Mouse (Mus musculus) CD4-positive, CD25-positive, alpha-beta regulatory T cell, adult 2 months (primary cell): ENCODE data around the gene Gm19426.
A peak's percentile ranks its signal among the peaks of the same experiment; 100 is the strongest.

Source experiments
- DNase-seq: peaks from one replicate; pipeline ENCODE4 v3.0.0-alpha.2; 2012; ENCODE audit warnings: low read depth, low spot score

Gm19426 gene

GRCm38 (mm10) chr2:84743561-84743960 is at the start of gene Gm19426:
TSS of gene Gm19426 (minus strand) at chr2:84743655.
- peak; percentile 23 for DNase-seq

DNA sequence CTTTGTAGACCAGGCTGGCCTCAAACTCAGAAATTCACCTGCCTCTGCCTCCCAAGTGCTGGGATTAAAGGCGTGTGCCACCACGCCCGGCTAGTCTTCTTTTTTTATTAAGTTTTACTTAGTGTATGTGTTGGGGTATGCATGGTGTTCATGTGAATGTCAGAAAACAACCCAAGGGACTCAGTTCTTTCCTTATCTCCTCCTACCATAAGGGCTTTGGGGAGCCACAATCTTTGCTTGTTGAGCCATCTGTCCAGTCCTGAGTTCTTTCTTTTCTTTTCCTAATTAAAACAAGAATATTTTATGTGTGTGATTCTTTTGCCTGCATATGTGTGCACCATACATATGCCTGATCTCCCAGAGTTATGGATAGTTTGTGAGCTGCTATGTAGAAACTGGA is 49.7 kb upstream of the Gm19426 start:
- no peak for DNase-seq

DNA sequence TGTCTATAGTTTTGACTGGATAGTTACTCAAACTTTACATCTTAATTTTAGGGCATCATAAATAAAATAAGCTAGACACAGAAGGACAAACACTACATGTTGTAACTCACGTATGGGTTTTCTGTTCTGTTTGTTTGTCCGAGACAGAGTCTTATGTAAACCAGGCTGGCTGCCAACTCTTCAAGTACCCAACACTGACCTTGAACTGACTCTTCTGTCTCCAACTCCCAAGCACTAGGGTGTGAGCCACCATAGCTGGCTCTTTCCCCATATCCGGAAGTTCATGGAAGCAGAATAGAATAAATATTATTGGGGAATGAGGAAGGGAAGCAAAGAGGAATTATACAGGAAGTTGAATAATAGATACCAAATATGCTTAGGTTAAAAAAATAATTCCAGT is 49.1 kb upstream of the Gm19426 start:
- no peak for DNase-seq

- DNase-seq: no peak
Measured at GRCm38 (mm10) chr2:84790418-84790817, 47.0 kb upstream of the Gm19426 start.

DNA sequence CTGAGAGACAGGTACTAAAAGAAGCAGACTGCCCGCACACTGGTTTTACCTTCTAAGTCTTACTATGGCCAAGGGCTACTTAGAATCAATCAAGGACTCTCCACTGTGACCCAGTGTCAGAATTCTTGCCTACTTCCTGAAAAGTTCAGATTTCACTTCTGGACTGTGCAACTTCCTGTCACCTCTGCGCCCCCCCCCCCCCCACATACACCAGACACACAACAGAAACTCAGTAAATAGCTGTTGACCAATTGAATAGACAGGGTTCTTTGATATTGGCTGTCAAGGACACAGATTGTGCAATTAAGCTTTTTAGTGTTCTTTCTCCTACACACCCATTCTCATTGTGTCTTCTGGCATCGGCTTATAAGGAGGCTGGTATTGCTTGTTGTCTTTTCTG is 44.9 kb upstream of the Gm19426 start:
- no peak for DNase-seq

GRCm38 (mm10) chr2:84783840-84784566 is 40.5 kb upstream of the Gm19426 start:
- DNase-seq: no peak

GRCm38 (mm10) chr2:84783315-84783714 is 39.9 kb upstream of the Gm19426 start:
- DNase-seq: no peak

DNA sequence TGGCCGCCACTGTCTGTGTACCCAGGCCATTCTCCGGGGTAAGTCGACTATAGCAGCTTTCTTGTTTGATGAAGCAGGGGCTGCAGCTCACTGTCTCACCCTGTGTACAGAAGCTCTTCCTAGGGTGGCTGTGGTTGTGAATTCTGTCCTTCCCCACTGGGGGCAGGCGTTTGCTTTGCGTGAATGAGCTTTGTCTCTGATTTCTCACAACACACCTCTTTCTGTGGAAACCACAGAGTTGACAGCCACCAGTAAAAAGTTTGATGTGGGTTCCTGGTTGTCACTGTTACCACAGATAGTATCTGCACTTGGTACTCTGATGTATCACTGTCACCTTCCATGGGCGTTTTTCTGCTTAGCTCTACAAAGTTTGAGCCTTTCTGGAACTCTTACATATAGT is 35.8 kb upstream of the Gm19426 start:
- DNase-seq: peak; percentile 74

DNA sequence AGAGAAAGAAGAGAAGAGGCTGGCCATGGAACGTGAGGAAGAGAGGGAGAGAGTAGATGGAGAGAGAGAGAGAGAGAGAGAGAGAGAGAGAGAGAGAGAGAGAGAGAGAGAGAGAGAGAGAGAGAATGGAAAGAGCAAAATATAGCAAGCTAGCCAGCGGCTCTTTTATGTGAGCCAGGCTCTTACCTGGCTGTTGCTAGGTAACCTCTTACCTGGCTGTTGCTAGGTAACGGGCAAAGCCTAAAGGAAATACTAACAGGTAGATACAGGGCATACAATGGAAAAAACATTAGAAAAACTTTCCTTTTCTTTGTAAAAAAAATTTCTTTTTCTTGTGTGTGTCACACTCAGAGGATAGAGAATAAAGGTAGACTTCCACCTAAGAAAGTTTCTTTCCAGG is 34.3 kb upstream of the Gm19426 start:
- no peak for DNase-seq

DNA sequence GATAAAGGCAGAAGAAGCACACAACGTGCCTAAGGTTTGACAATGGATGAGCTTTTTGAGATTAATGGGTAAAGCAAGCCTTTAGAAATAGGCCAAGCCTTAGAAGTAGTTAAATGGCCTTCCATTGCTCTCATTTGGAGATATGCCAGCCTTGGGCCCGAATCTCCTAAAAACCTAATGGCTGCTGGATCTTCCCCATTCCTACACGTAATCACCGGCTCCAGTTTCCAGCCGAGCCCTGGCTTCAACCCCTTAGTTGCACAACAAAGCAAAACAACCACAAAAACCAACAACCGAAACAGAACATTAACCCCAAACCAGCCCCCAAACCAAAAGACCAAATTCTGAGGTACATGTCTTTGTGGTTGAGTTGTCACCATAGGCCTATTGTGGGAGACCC is 32.2 kb upstream of the Gm19426 start:
- no peak for DNase-seq

DNA sequence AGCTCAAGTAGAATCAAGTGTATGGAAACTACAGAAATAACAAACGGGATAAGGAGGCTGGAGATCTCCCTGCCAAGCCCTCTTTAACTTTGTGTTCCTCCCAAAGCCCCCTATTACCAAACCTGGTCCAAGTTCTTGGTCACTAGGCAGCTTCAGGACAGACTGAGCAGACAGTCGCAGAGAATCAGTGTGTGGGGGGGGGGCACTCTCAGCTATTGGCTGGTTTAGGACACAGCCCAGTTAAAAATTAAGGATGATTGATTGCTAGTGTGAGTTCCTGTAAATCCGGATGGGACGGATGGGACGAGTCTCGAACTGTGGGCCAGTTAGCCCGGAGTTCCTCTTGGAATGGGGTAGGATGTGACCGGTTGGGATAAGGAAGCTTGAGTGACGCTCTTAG is 31.8 kb upstream of the Gm19426 start, which contains the start of gene Serping1:
Serping1 (minus strand) TSS at position 204 of the 400 bp plus-strand sequence.
- DNase-seq: no peak

GRCm38 (mm10) chr2:84774751-84775150 is 31.3 kb upstream of the Gm19426 start:
- DNase-seq: no peak

DNA sequence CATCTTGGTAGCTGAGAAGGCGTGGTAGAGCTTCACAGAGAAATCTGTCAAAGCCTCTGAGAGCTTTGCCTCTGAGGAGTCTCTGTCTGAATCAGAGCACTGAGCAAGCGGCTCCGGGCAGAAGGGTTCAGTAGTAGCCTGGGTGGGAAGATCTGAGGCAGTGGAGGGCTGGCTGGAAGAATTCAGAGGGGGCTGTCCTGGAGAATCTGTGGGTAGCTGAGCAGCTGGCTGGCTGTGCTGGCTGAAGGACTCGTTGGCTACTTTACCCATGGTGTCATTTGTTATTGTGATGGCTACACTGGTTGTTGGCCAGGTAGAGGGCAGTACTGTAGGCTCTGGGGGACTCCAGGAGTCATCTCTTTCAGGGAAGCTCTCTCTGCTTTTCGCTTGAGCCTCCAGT is 29.7 kb upstream of the Gm19426 start:
- DNase-seq: no peak

GRCm38 (mm10) chr2:84772454-84772853 is 29.0 kb upstream of the Gm19426 start:
- DNase-seq: no peak

DNA sequence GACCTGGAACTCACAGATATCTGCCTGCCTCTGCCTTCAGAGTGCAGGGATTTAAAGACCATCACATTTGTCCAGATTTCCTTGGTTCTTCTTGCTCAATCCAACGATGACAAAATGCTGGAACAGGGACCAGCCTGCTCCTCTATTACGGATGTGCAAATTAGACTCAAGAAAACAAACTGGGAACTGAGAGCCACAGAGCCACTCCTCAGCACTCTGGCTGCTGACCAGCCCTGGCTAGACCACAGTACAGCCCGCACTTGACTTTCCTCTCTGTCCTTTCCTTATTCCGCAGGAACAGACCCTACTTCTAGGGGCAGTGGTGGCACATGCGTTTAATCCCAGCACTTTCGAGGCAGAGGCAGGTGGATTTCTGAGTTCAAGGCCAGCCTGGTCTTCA is 27.0 kb upstream of the Gm19426 start:
- DNase-seq: no peak

- no peak for DNase-seq
Measured at GRCm38 (mm10) chr2:84762818-84763217, 19.4 kb upstream of the Gm19426 start.

- no peak for DNase-seq
Measured at GRCm38 (mm10) chr2:84762295-84762694, 18.8 kb upstream of the Gm19426 start.

- DNase-seq: no peak
Measured at GRCm38 (mm10) chr2:84761840-84762239, 18.4 kb upstream of the Gm19426 start.

- no peak for DNase-seq
Measured at GRCm38 (mm10) chr2:84761309-84761708, 17.9 kb upstream of the Gm19426 start.

DNA sequence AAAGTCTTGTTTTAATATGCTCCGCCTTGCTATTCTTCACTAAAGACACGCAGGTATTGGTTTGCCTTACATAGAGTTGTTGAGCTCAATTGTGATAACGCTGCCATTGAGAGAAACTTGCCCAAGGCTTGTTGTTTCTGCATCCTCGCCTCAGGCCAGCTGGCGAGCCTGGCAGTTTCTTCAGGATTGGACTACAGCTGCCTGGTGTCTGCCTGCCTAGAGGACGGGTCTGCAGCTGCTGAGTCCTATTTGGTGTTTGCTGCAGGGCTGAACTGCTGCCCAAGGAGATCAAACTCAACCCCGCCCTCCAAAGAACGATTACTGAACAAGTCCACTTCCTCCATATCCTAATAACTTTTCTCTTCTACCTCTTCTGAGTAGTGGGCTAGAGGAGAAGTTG is 17.3 kb upstream of the Gm19426 start:
- no peak for DNase-seq

GRCm38 (mm10) chr2:84758542-84759127 is 15.2 kb upstream of the Gm19426 start:
- DNase-seq: peak; percentile 54

DNA sequence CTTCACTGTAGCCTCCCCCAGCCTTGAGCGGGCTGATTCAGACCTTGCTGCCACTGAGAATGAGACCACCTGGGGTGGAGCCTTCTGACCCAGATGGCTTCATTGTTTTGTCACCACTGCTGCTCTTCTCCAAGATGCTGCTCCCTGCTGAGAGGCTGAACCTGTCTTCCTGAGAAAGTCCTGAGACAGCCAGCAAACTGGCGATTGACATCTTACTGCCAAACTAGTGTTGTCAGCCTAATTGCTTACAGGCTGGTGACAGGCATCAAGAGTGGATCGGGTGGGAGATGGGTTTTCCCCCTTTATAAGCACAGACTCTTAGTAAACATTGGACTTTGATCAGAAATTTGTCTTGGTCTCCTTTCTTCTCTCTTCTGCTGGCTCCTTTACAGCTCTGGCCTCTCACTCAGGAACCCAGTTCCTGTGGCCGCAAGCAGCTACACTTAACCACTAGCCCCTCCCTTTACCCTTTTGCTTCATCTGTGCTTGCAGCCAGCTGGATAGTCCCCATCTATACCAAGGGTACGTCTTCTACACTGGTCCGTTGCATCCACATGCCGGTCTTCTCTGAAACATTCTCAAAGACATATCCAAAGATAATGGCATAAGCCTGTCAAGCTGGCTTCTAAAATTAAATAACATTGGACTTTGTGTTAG is 13.7 kb upstream of the Gm19426 start:
- no peak for DNase-seq

DNA sequence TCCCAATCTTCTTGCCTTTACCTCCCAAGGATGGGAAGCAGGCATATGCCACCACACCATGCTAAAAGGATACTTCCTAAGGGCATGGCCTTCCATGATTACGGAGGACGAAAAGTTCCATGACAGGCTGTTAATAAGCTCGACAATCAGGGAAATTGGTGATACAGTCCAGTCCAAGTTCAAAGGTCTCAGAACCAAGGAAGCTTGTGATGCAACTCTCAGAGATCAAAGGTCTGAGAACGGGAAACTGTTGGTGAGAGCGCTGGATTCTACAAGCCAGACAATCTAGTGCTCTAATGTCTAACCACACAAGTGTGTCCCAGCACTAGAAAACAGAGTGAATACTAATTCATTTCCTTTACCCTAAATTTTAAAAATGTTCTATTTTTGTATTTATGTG is 12.8 kb upstream of the Gm19426 start:
- DNase-seq: no peak
